In genomic region chr11:120173213-120173612, GRCm38 (mm10) we compare ENCODE assay signal across 18 mouse cellular contexts.
"Had no signal": no experiment of that assay in that cellular context is flagged by ENCODE, and none has a peak within 500 bp of the region (broad histone marks: within the 10 kb centered on the region; RNA-seq: fewer than 3 reads in every experiment).

No protein-coding gene starts in this region.

- DNase-seq: gastrocnemius, adult 2 months; gastrocnemius, postnatal 10 days; gastrocnemius, postnatal 25 days; heart, adult 18-20 months; heart, postnatal 10 days; heart, postnatal 4 days; kidney, adult 18-20 months; kidney, adult 8-10 months; kidney, postnatal 14 days; kidney, postnatal 36 days; layer of hippocampus, adult 9-11 months; layer of hippocampus, postnatal 36 days; left cerebral cortex, postnatal 4 days had no signal

- ATAC-seq: forebrain, embryonic 16.5 days; hindbrain, embryonic 16.5 days; inflammation-experienced regulatory T-cells, adult 6 months; intestine, embryonic 15.5 days; intestine, postnatal 0 days had no signal
